ENCODE assay signal across 8 mouse cellular contexts in genomic region chr1:91397927-91398259, GRCm38 (mm10). TPM values are rescaled to one million over a fixed set of nuclear protein-coding genes. Genes with fewer than 3 reads are reported as not detected.
DNase-seq lines count a peak whose midpoint lies in the region; ATAC-seq and TF ChIP-seq lines count a peak whose summit lies in the region.

No protein-coding gene starts in this region.

- no peaks in the 10 kb centered on the region; the same call in 1 of the 2 replicates for H3K36me3 ChIP-seq in spleen, adult 2 months (ENCODE audit: control insufficient read depth, insufficient read depth, low read length)
- peaks cover 28% of the 10 kb centered on the region for H3K36me3 ChIP-seq in intestine, embryonic 14.5 days (ENCODE audit: control insufficient read depth, insufficient read depth, low read length)
- H3K36me3 ChIP-seq in midbrain, embryonic 10.5 days: peaks cover 41% of the 10 kb centered on the region

- H3K4me2 ChIP-seq in intestine, embryonic 14.5 days (ENCODE audit: low read length): peak overlapping the region; percentile 95

- ATAC-seq in intestine, embryonic 14.5 days (replicated peaks; ENCODE audit: low FRiP score, low TSS enrichment, low read depth): no peak
- ATAC-seq in monocyte, adult 5-6 weeks (replicated peaks; ENCODE audit: insufficient number of reproducible peaks, low FRiP score, low TSS enrichment, poor library complexity, severe bottlenecking): no peak

- 2% methylated on average over 12 of the region's 12 CpGs for WGBS in spleen, adult 2 months
- WGBS in intestine, embryonic 14.5 days: under 1% methylated on average over 12 of the region's 12 CpGs
- 3% methylated on average over 12 of the region's 12 CpGs for WGBS in midbrain, embryonic 10.5 days

- TF ChIP-seq POLR2A in spleen, adult 2 months (IDR thresholded peaks at IDR 0.05; ENCODE audit: low read depth, low read length): no peak

- H3K9me3 ChIP-seq in intestine, embryonic 14.5 days (ENCODE audit: control insufficient read depth, low read length): no peaks in the 10 kb centered on the region
- no peaks in the 10 kb centered on the region for H3K9me3 ChIP-seq in midbrain, embryonic 10.5 days (replicated peaks)

- no peaks in the 10 kb centered on the region for H3K27me3 ChIP-seq in spleen, adult 2 months (ENCODE audit: control insufficient read depth, insufficient read depth, low read length)
- H3K27me3 ChIP-seq in intestine, embryonic 14.5 days (replicated peaks; ENCODE audit: control insufficient read depth, insufficient read depth, low read length): no peaks in the 10 kb centered on the region
- no peaks in the 10 kb centered on the region; the same call in 1 of the 2 replicates for H3K27me3 ChIP-seq in midbrain, embryonic 10.5 days (ENCODE audit: low read depth, poor library complexity, severe bottlenecking)

- peak overlapping the region; percentile 99 for H3K4me3 ChIP-seq in spleen, adult 2 months (ENCODE audit: extremely low read depth, insufficient read depth, insufficient read length)
- H3K4me3 ChIP-seq in intestine, embryonic 14.5 days (ENCODE audit: low read depth, low read length): peak overlapping the region; percentile 89
- peak overlapping the region; percentile 77 for H3K4me3 ChIP-seq in midbrain, embryonic 10.5 days

- H3K27ac ChIP-seq in spleen, adult 2 months (ENCODE audit: insufficient read depth, low read length): peak overlapping the region; percentile 58
- peak overlapping the region; percentile 83 for H3K27ac ChIP-seq in intestine, embryonic 14.5 days (ENCODE audit: low read depth)
- peak overlapping the region; percentile 97 for H3K27ac ChIP-seq in midbrain, embryonic 10.5 days (replicated peaks)

- peaks cover 6% of the 10 kb centered on the region; the same call in 1 of the 2 replicates for H3K4me1 ChIP-seq in spleen, adult 2 months (ENCODE audit: control insufficient read depth, insufficient read depth, insufficient read length)
- H3K4me1 ChIP-seq in intestine, embryonic 14.5 days (replicated peaks; ENCODE audit: control insufficient read depth, insufficient read depth, low read length): peaks cover 15% of the 10 kb centered on the region
- H3K4me1 ChIP-seq in midbrain, embryonic 10.5 days: peaks cover 30% of the 10 kb centered on the region

- peak; percentile 33 for DNase-seq in adrenal gland, postnatal 10 days
- DNase-seq in adrenal gland, adult 8-10 months: no peak
- DNase-seq in spleen, adult 2 months (ENCODE audit: low read depth in 1 of 2, low spot score in 2 of 2): no peak
- DNase-seq in spleen, postnatal 4 days (ENCODE audit: low spot score in 2 of 2): no peak
- no peak for DNase-seq in intestine, embryonic 14.5 days (ENCODE audit: low spot score)
- DNase-seq in midbrain, embryonic 10.5 days (ENCODE audit: low spot score): no peak
- DNase-seq in spleen, adult 12 weeks (ENCODE audit: low spot score): no peak

- no peak for TF ChIP-seq CTCF in spleen, adult 2 months (IDR thresholded peaks at IDR 0.05; ENCODE audit: extremely low read depth, insufficient read depth, insufficient read length, insufficient replicate concordance)

- H3K9ac ChIP-seq in intestine, embryonic 14.5 days (ENCODE audit: low read length): peak overlapping the region; percentile 90

RNA-seq across cellular contexts. Expression of gene Ilkap, which starts 0.7 kb away (rescaled TPM):
- total RNA-seq in adrenal gland, postnatal 10 days (2021): 10 to 100 TPM; 82.9 to 83.7 TPM
- 100 to 1,000 TPM in 3 of 4 experiments, 10 to 100 TPM in 1; 89.4 to 138 (median 108) TPM for total RNA-seq in adrenal gland, adult 8-10 months (2022)
- polyA plus RNA-seq in spleen, adult 2 months (2012; rRNA removed): 43.9 and 46.7 TPM in 2 replicates
- polyA plus RNA-seq in intestine, embryonic 14.5 days (2014; fragmentation: Nextera tagmentation; extraction: Ambion mirVana): 135 and 147 TPM in 2 replicates
- polyA plus RNA-seq in midbrain, embryonic 10.5 days (2016; fragmentation: Nextera tagmentation; extraction: Ambion mirVana): 173 and 177 TPM in 2 replicates
- 133 to 179 TPM (median 136 TPM) in 3 replicates for total RNA-seq in monocyte, adult 5-6 weeks (2017)

RNA-seq across cellular contexts. Expression of gene Hes6, which starts 15.9 kb away (rescaled TPM):
- 100 to 1,000 TPM in 1 of 2 experiments, 10 to 100 TPM in 1; 49.5 to 137 TPM for total RNA-seq in adrenal gland, postnatal 10 days (2021)
- 100 to 1,000 TPM; 178 to 376 (median 294) TPM for total RNA-seq in adrenal gland, adult 8-10 months (2022)
- 59.9 and 87.9 TPM in 2 replicates for polyA plus RNA-seq in spleen, adult 2 months (2012; rRNA removed)
- 79.3 and 84.4 TPM in 2 replicates for polyA plus RNA-seq in intestine, embryonic 14.5 days (2014; fragmentation: Nextera tagmentation; extraction: Ambion mirVana)
- 213 and 329 TPM in 2 replicates for polyA plus RNA-seq in midbrain, embryonic 10.5 days (2016; fragmentation: Nextera tagmentation; extraction: Ambion mirVana)
- total RNA-seq in monocyte, adult 5-6 weeks (2017): 11.5 to 23.5 TPM (median 13.5 TPM) in 3 replicates

RNA-seq across cellular contexts. Expression of gene Erfe, which starts 31.7 kb away (rescaled TPM):
- total RNA-seq in adrenal gland, postnatal 10 days (2021): 1 to 10 TPM; 1.0 to 2.2 TPM
- total RNA-seq in adrenal gland, adult 8-10 months (2022): 1 to 10 TPM; 1.7 to 8.3 (median 4.8) TPM
- 0.51 and 1.3 TPM in 2 replicates for polyA plus RNA-seq in spleen, adult 2 months (2012; rRNA removed)
- polyA plus RNA-seq in intestine, embryonic 14.5 days (2014; fragmentation: Nextera tagmentation; extraction: Ambion mirVana): 10.8 and 10.9 TPM in 2 replicates
- polyA plus RNA-seq in midbrain, embryonic 10.5 days (2016; fragmentation: Nextera tagmentation; extraction: Ambion mirVana): 0.42 and 1.2 TPM in 2 replicates
- total RNA-seq in monocyte, adult 5-6 weeks (2017): 0.29 to 0.48 TPM in 2 of 3 replicates, not detected in the other

RNA-seq across cellular contexts. Expression of gene Klhl30, which starts 47.1 kb away (rescaled TPM):
- total RNA-seq in adrenal gland, postnatal 10 days (2021): 1 to 10 TPM; 2.1 to 5.8 TPM
- total RNA-seq in adrenal gland, adult 8-10 months (2022): 1 to 10 TPM; 2.2 to 3.0 (median 2.5) TPM
- polyA plus RNA-seq in spleen, adult 2 months (2012; rRNA removed): 0.75 and 0.84 TPM in 2 replicates
- 0.44 and 0.85 TPM in 2 replicates for polyA plus RNA-seq in intestine, embryonic 14.5 days (2014; fragmentation: Nextera tagmentation; extraction: Ambion mirVana)
- polyA plus RNA-seq in midbrain, embryonic 10.5 days (2016; fragmentation: Nextera tagmentation; extraction: Ambion mirVana): 0.04 and 0.17 TPM in 2 replicates
- total RNA-seq in monocyte, adult 5-6 weeks (2017): 1.2 to 11.7 TPM (median 3.0 TPM) in 3 replicates
